Mouse (Mus musculus) CD4-positive, CD25-positive, alpha-beta regulatory T cell, adult 2 months (primary cell): Measurements from ENCODE around the gene Rnf207.

Experiments used
- DNase-seq: peaks from one replicate; pipeline ENCODE4 v3.0.0-alpha.2; 2012; ENCODE audit warnings: low read depth, low spot score

Gene Rnf207

GRCm38 (mm10) chr4:152328691-152329090 lies 9.9 kb upstream of the Rnf207 start:
- peak; percentile 62 for DNase-seq

- no peak for DNase-seq
Measured at GRCm38 (mm10) chr4:152326543-152326942, 7.8 kb upstream of the Rnf207 start.

GRCm38 (mm10) chr4:152325574-152326411 lies 7.0 kb upstream of the Rnf207 start, which contains the start of gene Rpl22:
Rpl22 (plus strand) TSS chr4:152325742.
- DNase-seq, result peak; percentile 98

- no peak for DNase-seq
Measured at GRCm38 (mm10) chr4:152324641-152325562, 6.1 kb upstream of the Rnf207 start.

- DNase-seq, result no peak
Measured at GRCm38 (mm10) chr4:152321464-152321863, 2.7 kb upstream of the Rnf207 start.

GRCm38 (mm10) chr4:152317631-152318033 lies 1.2 kb downstream of the Rnf207 start:
- DNase-seq, result no peak

GRCm38 (mm10) chr4:152315498-152316213 lies 3.1 kb downstream of the Rnf207 start:
- DNase-seq, result no peak

GRCm38 (mm10) chr4:152313934-152314333 lies 4.9 kb downstream of the Rnf207 start:
- peak; percentile 37 for DNase-seq

- DNase-seq, result peak; percentile 42
Measured at GRCm38 (mm10) chr4:152313211-152313632, 5.6 kb downstream of the Rnf207 start.

GRCm38 (mm10) chr4:152312186-152312585 lies 6.6 kb downstream of the Rnf207 start:
- no peak for DNase-seq

GRCm38 (mm10) chr4:152307542-152307941 lies 11.3 kb downstream of the Rnf207 start:
- no peak for DNase-seq

GRCm38 (mm10) chr4:152305991-152306390 lies 12.8 kb downstream of the Rnf207 start:
- no peak for DNase-seq

GRCm38 (mm10) chr4:152304685-152305084 lies 14.1 kb downstream of the Rnf207 start:
- no peak for DNase-seq

- no peak for DNase-seq
Measured at GRCm38 (mm10) chr4:152303172-152303571, 15.6 kb downstream of the Rnf207 start.

GRCm38 (mm10) chr4:152302012-152302411 lies 16.8 kb downstream of the Rnf207 start:
- DNase-seq, result no peak

- DNase-seq, result no peak
Measured at GRCm38 (mm10) chr4:152300375-152300774, 18.4 kb downstream of the Rnf207 start.

- no peak for DNase-seq
Measured at GRCm38 (mm10) chr4:152298836-152299235, 20.0 kb downstream of the Rnf207 start.

GRCm38 (mm10) chr4:152296874-152297861 lies 21.6 kb downstream of the Rnf207 start, which contains the start of gene Icmt:
Icmt (plus strand) TSS chr4:152297227.
- DNase-seq, result peak; percentile 100

- no peak for DNase-seq
Measured at GRCm38 (mm10) chr4:152296371-152296770, 22.4 kb downstream of the Rnf207 start.

- peak; percentile 45 for DNase-seq
Measured at GRCm38 (mm10) chr4:152295916-152296315, 22.9 kb downstream of the Rnf207 start.
